Mouse (Mus musculus) adrenal gland, postnatal 36 days (tissue): Measurements from ENCODE around the gene Fkbp10. TPM values are rescaled to one million over a fixed set of nuclear protein-coding genes. Genes with fewer than 3 reads are reported as not detected.
A peak's percentile ranks its signal among the peaks of the same experiment; 100 is the strongest.

Experiments
- DNase-seq, 2 experiments: peaks; one replicate each; pipeline ENCODE4 v3.0.0; 2021; ENCODE audit warnings: mixed read lengths in 1 of 2
- total RNA-seq, 2 experiments: library from RNA; stranded (reverse); gene quantifications; 2 replicates each; pipeline ENCODE4 v1.2.3; 2021

Gene Fkbp10
- total RNA-seq, 2 experiments from 2014 or later = 23.7 to 27.2 TPM

DNA sequence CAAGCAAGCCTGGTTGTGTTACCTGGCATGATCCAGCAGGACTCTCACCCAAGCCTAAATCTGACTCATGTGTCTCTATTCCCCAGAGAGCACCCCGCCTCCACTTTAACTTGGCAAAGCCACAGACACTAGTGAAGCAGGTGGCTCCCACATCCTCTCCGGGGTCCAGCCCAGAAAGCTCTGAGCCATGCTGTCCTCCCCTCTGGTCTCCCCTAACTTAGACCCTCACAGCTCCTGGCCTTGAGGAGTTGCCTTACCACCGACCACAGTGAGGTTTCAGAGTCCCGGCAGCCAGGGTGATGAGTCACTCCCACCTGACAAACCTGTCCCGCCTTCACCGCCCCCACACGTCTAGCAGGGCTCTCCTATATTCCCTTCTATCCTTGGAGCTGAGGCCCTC, 21.8 kb upstream of the Fkbp10 start:
- DNase-seq = no peak

DNA sequence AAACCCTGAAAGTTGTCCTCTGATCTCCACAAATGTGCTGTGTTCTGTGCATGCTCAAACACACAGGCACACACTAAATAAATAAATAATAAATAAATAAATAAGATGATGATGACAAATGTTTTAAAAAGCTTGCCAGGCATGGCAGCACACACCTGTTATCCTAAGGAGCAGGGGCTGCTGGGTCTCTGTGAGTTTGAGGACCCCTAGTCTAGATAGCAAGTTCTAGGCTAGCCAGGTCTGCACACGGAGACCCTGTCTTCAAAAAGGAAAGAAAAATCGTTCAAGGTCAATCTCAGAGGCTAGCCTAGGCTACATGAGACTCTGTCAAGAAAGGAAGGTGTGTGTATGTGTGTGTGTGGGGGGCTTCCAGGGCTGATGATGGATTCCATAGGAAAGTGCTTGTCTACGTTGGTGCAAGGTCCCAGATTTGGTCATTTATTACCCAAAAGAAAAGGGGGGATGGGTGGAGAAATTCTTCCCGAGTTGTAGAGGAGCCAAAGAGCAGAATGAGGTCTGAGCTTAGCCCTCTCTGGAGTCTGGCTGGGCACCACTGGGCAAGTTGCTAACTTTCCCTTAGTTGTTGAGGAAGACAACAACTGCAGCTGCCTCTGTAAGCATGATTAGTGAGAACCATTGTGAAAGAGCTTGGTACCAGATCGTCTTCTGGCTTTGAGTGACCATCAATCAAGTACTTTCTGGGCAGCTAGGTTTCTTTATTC, 21.0 kb upstream of the Fkbp10 start:
- DNase-seq = no peak

DNA sequence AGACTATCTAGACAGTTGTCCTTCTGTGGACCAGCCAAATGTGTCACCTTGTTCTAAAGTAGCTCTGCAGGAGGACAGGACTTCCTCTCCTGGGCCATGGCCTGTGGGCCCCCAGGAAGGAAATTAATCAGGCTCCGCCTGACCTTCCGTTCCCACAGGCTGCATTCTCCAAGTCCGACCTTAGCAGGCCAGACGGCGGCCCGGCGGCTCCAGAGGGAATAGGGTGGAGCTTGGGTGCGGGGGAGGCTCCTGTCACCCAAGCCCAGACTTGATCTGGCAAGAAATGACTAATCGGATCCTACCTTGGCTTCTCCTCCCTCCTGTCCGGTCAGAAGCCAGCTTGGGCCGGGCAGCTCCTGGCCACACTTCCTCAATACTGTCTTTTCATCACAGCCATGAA, 20.3 kb upstream of the Fkbp10 start:
- peak; percentile 85 to 86 for DNase-seq

DNA sequence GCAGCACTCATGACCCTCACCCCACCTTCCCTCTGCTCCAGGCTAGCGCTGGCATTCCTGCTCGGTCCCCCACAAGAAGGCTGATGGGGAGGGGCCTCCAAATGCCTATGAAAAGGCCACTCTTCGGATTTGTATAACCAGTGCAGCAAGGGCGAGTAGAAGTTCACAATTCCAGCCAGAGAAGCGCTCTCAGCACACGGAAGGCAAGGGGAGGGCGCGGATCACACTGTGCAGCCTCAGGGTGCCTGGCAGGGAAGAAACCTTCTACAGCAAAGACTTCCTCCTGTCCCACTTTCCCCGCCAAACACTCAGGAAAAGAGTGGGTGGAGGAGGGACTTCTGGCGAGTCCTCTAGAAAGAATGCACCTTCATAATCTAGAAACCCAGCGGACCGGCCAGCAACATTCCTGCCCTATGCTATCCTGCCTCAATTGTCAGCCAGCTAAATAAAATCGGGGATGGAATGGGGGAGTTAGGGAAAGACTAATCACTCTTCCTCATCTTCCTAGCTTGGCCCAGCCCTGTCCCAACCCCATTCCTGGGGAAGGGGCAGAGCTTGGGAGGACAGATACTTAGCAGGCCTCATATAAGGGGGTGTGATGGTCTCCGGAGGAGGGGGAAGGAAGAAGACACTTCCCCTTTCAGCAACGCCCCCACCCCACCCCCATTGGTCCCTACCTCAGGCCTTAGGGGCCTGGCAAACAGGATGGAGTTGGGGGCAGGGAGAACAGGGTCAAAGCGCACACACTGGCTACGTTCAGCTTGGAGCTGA, 19.5 kb upstream of the Fkbp10 start:
- DNase-seq = peak; percentile 37 to 57

DNA sequence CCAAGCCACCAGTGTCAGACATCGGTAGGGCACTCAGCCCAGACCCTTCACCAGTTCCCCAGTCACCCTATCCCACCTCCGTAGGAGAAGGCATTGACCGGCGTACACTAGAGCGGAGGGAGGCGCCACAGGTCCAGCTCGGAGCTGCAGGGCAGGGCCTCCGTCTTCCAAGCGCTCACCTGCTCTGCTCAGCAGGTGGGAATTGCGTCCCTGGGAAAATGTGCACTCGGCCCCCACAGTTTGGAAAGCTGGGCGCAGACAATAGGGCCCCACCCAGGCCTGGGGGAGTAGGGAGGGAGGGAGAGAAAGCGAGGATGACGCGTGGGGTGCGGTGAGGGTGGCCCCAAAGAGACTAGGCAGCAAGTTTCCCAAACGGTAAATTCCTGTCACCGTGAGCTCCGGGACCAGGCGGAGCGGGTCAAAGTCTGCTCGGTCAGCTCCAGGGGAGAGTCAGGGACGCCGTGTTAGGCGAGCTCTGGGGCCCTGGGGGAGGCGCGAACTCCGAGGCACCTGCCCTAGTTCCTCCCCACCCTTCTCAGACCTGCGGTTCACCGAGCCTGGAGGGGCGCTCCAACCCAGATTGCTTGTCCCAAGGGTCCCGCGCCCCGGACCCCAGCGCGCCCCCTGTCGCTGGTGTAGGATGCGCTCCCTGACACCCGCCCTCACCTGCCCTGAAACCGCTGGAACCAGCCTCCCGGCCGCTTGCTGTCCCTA, 18.5 kb upstream of the Fkbp10 start:
- peak in 1 of 2 experiments; percentile 33 for DNase-seq

DNA sequence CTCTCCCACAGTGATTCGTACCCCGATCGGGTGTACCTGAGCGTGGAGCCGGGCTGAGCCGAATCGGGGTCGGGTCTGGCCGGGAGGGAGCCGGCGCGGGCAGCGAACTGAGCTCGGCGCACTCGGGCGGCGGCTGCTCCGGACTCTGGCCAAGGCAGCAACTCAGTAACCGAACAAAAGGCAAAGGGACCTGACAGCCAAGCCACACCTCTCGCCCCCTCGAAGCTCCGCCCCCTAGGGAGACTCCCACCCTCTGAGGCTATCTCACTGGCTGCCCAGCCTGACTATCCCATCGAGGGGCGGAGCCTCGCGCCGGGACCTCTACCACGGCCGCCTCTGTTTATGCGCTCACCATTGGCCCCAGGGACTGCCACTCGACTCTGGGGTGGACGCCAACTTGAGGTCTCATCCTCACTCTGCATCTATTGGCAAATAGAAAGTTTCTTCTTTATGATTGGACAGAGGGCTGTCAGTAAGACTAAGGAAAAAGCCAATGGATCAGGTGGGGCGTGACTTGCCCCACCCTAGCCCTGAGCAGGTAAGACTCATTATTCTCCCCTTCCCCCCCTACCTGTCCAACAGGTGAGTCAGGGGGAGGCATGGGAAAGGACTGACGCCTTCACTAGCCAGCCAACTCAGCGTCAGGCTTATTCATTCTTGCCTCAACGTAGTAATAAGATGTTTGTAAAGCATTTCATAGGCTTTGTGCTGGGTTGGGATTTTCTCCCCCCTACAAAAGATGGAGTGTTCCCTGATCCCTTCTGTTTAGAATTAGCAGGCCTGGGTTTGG, 17.7 kb upstream of the Fkbp10 start, which contains the start of gene Jup:
TSS of gene Jup (minus strand) at position 164 of the 790 bp plus-strand sequence.
- DNase-seq = peak; percentile 100

DNA sequence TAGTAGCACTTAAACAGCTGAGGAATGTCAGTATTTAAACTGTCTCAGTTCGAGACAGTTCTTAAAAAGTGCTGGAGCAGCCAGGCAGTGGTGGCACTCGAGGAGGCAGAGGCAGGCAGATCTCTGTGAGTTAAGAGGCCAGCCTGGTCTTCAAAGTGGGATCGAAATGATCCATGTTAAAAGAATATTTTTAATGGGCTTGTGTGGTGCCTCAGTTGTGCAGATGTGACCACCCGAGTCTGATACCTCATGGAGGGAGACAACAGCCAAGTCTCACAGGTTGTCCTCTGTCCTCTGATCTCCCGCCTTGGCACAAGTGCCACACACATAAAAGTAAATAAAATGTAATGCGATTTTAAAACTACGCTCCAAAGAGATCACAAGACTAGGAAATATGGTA, 17.0 kb upstream of the Fkbp10 start:
- no peak for DNase-seq

DNA sequence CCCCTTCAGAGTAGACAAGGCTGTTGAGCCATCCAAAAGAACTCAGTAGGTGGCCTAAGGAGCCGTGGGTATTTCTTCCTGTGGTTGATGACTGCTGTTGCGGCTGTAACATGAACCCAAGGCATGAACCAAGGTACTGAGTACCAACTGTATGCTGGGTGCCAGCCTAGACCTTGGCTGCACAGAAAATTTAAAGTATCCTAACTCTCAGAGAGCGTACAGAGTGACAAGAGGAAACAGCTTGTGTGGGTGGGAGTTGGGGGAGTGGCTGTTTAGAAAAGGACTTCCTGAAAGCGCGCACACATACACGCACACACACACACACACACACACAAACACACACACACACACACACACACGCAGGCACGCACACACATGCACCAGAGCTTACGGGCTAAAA, 16.2 kb upstream of the Fkbp10 start:
- no peak for DNase-seq

DNA sequence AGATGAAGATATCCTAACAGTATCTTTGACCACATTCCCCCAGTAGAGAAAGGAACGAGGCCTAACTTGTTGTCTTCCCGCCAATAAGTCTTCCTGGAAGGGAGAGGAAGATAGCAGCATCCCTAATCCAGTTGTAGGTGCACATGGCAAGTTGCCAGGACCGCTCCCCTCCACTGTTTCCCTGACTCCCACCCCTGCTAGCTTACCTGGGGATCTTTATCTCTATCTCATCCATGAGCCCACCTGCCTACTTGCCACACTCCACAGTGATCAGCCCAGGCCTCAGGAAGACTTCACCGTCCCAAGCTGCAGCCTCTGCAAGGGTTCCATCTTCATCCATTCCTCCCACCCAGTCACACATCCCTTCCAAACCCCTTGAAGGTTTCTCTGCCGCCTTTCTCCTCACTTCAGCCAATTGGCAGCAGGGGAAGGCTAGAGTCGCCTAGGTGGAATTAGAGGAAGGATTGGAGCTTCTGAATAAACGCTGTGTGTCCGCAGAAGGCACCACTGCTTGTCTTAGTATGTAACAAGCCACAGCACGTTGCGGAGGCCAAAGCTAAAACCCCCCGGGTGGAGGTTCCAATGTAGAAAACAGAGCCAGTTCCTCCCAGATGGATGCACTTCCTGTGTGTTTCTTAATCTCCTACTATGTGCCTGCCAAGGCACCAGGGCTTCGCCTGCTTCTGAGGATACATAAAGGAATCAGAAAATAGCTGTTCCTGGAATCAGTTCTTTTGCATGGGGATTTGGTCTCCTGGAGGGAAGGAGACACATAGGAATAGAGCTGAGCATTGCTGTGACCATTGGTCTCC, 15.6 kb upstream of the Fkbp10 start:
- no peak for DNase-seq

DNA sequence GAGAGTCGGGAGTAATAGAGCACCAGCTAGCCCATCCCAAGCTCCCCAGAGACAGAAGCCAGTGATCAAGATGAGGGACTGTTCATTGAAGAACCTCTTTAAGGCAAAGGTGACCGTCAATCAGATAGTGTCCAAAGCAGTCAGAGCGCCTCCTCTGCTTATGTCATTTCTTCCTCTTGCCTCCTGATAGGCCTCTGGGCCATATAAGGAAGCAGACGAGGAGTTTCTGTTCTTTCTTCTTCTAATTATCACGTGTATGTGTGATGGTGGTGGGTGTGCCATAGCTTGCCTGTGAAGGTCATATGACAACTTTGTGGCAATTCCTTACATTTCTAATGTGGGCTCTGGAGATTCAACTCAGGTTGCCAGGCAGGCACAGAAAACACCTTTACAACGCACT, 14.7 kb upstream of the Fkbp10 start:
- no peak for DNase-seq

DNA sequence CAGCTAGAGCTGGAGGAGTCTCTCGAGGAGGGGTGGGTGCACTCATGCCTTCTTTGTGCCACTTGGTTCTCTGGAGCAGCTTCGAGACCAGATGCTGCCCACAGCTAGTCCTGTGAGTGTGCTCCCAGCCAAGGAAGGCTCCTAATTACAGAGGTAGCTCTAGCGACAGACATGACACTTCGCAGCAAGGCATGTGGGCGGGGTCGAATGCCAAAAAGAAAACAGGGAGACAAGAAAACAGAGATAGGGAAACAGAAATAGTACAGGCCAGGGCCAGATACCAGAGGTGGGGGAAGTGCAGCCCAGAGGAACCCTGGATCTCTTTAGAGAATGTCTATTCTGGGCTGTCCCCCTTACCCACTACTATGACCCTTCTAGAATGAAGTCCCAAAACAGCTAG, 13.3 kb upstream of the Fkbp10 start:
- DNase-seq = no peak

DNA sequence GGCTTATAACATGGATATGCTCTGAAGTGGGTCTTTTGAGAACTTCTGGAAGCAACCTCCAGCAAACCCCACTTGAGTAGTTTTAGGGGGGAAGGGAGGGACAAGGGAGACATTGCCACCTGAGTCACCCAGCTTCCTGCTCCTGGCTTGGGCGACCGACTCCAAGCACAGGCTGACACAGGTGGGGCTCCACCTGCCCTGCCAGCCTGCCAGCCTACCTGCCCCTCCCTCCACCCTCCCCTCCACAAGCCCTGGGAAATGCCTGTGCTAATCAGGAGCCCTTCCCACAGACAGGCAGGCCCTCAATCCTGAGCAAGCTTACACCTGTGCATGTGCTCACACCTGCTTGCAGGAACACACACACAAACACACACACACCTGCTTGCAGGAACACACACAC, 12.8 kb upstream of the Fkbp10 start:
- no peak for DNase-seq

DNA sequence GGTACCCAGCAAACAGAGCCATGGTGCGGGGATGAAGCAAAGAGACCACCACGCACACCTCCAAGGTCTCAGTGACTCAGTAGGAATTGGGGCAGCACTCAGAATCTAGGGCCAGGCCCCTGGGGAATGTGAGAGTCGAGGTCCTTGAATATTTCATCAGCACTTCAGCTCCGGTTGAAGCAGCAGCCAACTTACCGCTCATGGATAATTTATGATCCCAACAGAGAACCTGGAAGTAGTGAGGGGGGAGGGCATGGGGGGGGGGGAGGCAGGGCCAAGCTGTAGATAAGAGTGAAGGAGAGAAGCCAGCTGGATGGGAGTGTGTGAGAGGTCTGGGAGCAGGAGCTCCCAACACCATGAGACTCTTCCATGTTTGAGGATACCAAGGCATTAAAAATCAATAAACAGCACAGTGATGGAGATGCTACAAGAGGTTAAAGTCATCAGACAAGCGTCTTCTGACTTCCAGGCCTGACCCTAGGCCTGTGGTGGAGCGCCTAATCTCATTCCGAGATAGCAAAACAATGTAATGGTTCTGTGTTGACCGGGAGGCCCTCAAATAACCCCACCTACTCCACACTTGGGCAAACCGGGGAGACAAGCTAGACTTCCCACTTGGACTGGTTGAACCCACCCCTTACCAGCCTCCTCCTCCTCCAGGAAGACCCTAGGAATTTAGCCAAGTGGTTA, 11.9 kb upstream of the Fkbp10 start:
- peak in 1 of 2 experiments; percentile 37 for DNase-seq

DNA sequence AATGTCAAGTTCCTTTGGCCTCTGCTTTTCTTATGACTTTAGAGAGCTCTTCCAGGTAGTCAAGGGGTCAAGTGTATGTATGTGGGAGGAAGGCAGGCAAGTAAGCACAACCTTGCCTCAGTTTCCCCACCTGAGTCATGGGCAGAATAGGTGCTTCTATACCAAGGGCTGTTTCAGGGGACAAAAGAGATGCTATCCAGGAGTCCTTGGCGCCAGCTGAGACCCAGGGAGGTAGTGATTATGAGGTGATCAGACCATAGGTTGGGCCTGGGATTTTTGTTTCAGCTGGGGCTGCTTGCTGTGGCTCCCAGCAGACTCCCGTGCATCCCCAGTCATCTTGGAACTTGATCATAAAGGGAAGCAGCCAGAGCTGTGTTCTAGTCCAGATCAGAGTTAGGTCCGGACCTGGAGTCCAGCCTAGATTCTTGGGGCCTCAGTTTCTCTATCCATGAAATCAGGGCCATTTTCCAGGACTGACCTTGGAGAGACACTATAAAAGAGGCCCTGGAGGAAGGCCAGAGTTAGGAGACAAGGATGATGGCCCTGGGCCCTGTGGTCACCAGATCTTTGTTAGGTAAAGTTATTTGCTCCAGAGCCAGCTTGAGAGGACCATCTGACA, 10.9 kb upstream of the Fkbp10 start:
- no peak for DNase-seq

DNA sequence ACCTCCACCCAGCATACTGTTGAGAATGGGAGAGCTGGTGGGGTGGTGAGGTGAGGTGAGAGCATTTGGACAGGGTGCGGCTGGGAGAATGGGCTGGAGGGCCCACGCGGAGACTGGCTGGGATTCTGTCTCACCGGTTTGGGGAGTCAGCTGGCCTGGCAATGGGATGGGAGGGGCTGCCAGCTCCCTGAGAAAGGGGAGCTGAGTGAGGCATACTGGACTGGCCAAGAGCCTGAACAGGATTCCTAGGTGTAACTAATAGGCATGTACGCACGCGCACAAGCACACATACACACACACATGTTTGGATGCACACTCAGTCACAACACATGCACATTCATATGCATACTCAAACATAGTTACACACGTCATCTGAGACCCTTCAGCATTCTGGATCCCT, 9.2 kb upstream of the Fkbp10 start:
- DNase-seq = no peak

DNA sequence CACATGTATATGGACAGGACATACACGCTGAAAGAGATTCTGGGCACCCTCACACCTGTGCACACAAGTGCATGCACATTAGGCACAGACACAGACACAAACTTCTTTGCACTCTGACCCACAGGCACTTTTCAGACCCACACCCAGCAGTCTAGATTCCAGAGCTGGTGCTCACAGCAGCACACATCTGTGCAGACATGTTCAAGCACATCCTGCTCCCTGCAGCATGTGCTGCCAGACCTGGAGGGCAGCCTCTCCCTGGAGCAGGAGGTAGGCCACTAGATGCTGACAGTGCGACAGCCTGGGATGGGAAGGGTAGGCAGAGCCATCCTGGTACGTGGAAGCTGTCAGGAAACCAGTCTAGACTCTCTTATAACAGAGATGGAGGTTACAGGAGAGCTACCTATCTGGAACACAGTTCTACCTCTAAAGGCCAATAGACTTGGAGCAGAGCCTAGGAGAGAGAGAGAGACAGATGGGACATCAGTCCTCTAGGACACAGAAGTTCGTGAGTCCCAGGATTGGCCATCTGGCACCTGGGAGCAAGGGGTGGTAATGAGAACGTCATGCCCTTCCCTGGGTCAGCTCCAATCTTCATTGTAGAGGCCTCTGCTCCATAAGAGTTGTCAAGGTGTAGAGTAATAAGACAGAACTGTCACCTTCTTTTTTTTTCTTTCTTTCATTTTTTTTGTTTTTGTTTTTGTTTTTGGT, 8.3 kb upstream of the Fkbp10 start:
- DNase-seq = no peak

DNA sequence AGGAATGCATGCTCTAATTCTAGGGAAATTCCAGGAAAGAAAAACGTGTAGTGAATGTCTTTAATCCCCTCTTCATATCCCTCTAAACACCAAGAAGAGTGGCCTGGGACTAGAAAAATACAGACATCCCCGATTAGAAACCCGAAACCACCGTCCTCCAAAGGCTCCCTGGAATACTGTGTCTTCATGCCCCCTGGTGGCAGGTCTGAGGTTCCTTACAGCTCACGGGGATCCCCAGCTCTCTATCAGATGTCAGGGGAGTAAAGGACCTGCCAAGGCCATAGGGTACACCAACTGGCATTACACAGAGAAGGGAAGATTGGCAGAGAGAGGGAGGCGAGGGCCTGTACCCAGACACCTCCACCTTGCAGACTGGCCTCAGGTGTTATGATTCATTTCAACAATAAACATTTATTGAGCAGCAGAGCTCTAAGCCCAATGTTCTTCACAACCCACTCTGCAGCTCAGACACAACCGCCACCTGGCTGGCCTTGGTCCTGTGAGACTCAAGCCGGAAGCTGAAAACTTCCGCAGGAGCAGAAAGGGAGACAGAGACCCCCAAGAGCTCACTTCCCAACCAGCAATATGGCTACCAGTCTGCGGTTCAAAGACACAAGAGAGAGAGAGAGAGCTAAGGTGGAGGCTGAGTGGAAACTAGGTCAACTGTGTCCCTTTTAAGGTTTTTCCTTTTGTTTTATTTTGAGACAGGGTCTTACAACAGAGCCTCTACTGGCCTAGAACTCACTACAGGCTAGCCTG, 7.2 kb upstream of the Fkbp10 start:
- peak; percentile 73 to 86 for DNase-seq

DNA sequence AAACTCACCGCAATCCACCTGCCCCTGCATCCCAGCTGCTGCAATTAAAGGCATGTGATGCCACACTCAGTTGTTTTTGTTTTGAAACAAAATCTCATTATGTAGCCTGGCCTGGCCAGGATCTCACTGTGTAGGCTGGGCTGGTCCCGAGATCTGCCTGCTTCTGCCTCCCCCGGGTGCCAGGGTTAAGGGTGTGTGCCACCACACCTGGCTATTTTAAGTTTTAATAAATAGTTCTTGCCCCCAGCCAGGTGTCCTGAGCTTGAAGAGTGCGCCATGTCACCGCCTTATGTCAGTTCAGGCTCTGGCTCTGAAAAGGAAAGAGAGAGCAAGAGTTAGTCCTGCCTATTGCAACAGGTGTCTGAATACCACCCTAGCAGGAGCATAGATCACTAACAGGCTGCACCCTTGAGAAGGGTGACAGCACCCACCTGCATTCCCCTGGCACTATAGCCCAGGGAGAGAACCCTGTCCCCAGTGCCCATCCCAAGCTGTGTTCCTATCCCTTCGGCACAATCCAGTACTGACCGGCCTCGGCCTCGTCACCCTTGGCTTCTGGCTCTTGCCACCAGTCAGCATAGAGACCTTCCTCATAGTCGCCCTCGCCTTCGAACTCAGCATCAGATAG, 6.5 kb upstream of the Fkbp10 start:
- DNase-seq = no peak
